Mouse (Mus musculus) neural tube, embryonic 11.5 days (tissue): Measurements from ENCODE around the gene Efcab7. TPM values are rescaled to one million over a fixed set of nuclear protein-coding genes. Genes with fewer than 3 reads are reported as not detected.

ENCODE experiments used
- ATAC-seq: fragments of 200-750 bp; cut with Nextera tagmentation; 2 replicates; pipeline ENCODE4 v1.8.0; 2017; ENCODE audit warnings: moderate number of reproducible peaks, mild to moderate bottlenecking, moderate TSS enrichment, moderate library complexity; ENCODE audit not compliant: insufficient read depth, low FRiP score, low TSS enrichment
- DNase-seq: peaks from one replicate; pipeline ENCODE4 v3.0.0-alpha.2; 2015; ENCODE audit warnings: low spot score
- H3K27ac ChIP-seq: fragments of 300-500 bp; sonication (generic); 2 replicates; pipeline ENCODE4 v1.5.1; 2014; ENCODE audit warnings: low read depth, mild to moderate bottlenecking, low read length
- H3K27me3 ChIP-seq: fragments of 300-500 bp; sonication (generic); 2 replicates; pipeline ENCODE4 v1.6.1; 2014; ENCODE audit warnings: mild to moderate bottlenecking, low read length, mixed read lengths; ENCODE audit not compliant: control insufficient read depth, insufficient read depth
- H3K36me3 ChIP-seq: fragments of 300-500 bp; sonication (generic); 2 replicates; pipeline ENCODE4 v1.6.1; 2014; ENCODE audit warnings: mild to moderate bottlenecking, low read length, moderate library complexity, mixed read lengths; ENCODE audit not compliant: control insufficient read depth, insufficient read depth
- H3K4me1 ChIP-seq: fragments of 300-500 bp; sonication (generic); 2 replicates; pipeline ENCODE4 v1.6.1; 2014; ENCODE audit warnings: low read length, mixed read lengths; ENCODE audit not compliant: control insufficient read depth, insufficient read depth
- H3K4me2 ChIP-seq: fragments of 300-500 bp; sonication (generic); 2 replicates; pipeline ENCODE4 v1.6.1; 2014; ENCODE audit warnings: low read depth, mild to moderate bottlenecking, moderate library complexity
- H3K4me3 ChIP-seq: fragments of 300-500 bp; sonication (generic); 2 replicates; pipeline ENCODE4 v1.5.1; 2014; ENCODE audit warnings: low read depth, low read length
- H3K9ac ChIP-seq: fragments of 300-500 bp; sonication (generic); 2 replicates; pipeline ENCODE4 v1.6.1; 2014; ENCODE audit warnings: mild to moderate bottlenecking, low read length
- H3K9me3 ChIP-seq: fragments of 300-500 bp; sonication (generic); 2 replicates; pipeline ENCODE4 v1.6.1; 2016; ENCODE audit warnings: low read length; ENCODE audit not compliant: control insufficient read depth
- WGBS: fragments of 180-500 bp; shearing (Covaris S2); extraction: QIAGEN DNeasy Blood & Tissue Kit; methylation state at CpG from one replicate; pipeline ENCODE4 v1.1.7; 2014; 5-methylcytosine and 5-hydroxymethylcytosine counted together
- polyA plus RNA-seq: library from polyadenylated mRNA; unstranded; fragments of >200 nt; fragmentation: Nextera tagmentation; extraction: Ambion mirVana; gene quantifications from 2 replicates; pipeline ENCODE4 v1.2.1, GENCODE M21; 2014

Gene Efcab7
- polyA plus RNA-seq, 1 experiment from 2014 or later: 23.5 TPM

- peaks cover 3% of the 10 kb centered on the region; the same call in 1 of the 2 replicates for H3K4me1 ChIP-seq
- H3K9me3 ChIP-seq: no peaks in the 10 kb centered on the region
- H3K36me3 ChIP-seq: no peaks in the 10 kb centered on the region
- no peak overlapping the region for H3K4me3 ChIP-seq
- no peak overlapping the region for H3K4me2 ChIP-seq
- no peaks in the 10 kb centered on the region for H3K27me3 ChIP-seq
- 94% methylated on average over 5 of the region's 5 CpGs for WGBS
- no peak for DNase-seq
- no peak for ATAC-seq
- no peak overlapping the region for H3K27ac ChIP-seq
- no peak overlapping the region for H3K9ac ChIP-seq
Observed at GRCm38 (mm10) chr4:99936278-99936677, 107.3 kb downstream of the Efcab7 start.

- H3K27me3 ChIP-seq: no peaks in the 10 kb centered on the region
- DNase-seq (peak; percentile 30), ATAC-seq (no peak)
- H3K4me2 ChIP-seq: no peak overlapping the region
- no peaks in the 10 kb centered on the region for H3K36me3 ChIP-seq
- no peak overlapping the region for H3K9ac ChIP-seq
- no peak overlapping the region for H3K27ac ChIP-seq
- H3K4me1 ChIP-seq: no peaks in the 10 kb centered on the region
- H3K4me3 ChIP-seq: no peak overlapping the region
- WGBS: 75% methylated on average over 16 of the region's 16 CpGs
- H3K9me3 ChIP-seq: no peaks in the 10 kb centered on the region
Observed at GRCm38 (mm10) chr4:99939711-99940505, 110.9 kb downstream of the Efcab7 start.

- Histone ChIP-seq H3K4me1 (no peaks in the 10 kb centered on the region), H3K27ac (no peak overlapping the region), H3K36me3 (no peaks in the 10 kb centered on the region), H3K4me3 (no peak overlapping the region), H3K9ac (no peak overlapping the region), H3K9me3 (no peaks in the 10 kb centered on the region), H3K27me3 (no peaks in the 10 kb centered on the region), H3K4me2 (no peak overlapping the region)
- 73% methylated on average over 10 of the region's 10 CpGs for WGBS
- ATAC-seq: no peak
- no peak for DNase-seq
Observed at GRCm38 (mm10) chr4:99941655-99942414, 112.8 kb downstream of the Efcab7 start.

GRCm38 (mm10) chr4:99944606-99945005 is 115.6 kb downstream of the Efcab7 start:
- no peak for ATAC-seq
- no peak for DNase-seq
- H3K9ac ChIP-seq: no peak overlapping the region
- no peak overlapping the region for H3K4me2 ChIP-seq
- no peak overlapping the region for H3K27ac ChIP-seq
- H3K4me3 ChIP-seq: no peak overlapping the region
- no peaks in the 10 kb centered on the region for H3K9me3 ChIP-seq
- H3K4me1 ChIP-seq: no peaks in the 10 kb centered on the region
- H3K27me3 ChIP-seq: no peaks in the 10 kb centered on the region
- H3K36me3 ChIP-seq: no peaks in the 10 kb centered on the region
- WGBS: 81% methylated on average over 2 of the region's 2 CpGs

- Histone ChIP-seq H3K9ac (no peak overlapping the region), H3K9me3 (no peaks in the 10 kb centered on the region), H3K27ac (no peak overlapping the region), H3K4me2 (no peak overlapping the region), H3K4me1 (no peaks in the 10 kb centered on the region), H3K27me3 (no peaks in the 10 kb centered on the region), H3K36me3 (no peaks in the 10 kb centered on the region), H3K4me3 (no peak overlapping the region)
- ATAC-seq (no peak), DNase-seq (no peak)
- WGBS: 94% methylated on average over 7 of the region's 7 CpGs
Observed at GRCm38 (mm10) chr4:99945011-99945410, 116.0 kb downstream of the Efcab7 start.

- WGBS: 83% methylated on average over 2 of the region's 2 CpGs
- Histone ChIP-seq H3K4me3 (no peak overlapping the region), H3K9ac (no peak overlapping the region), H3K27me3 (no peaks in the 10 kb centered on the region), H3K4me2 (no peak overlapping the region), H3K9me3 (no peaks in the 10 kb centered on the region), H3K27ac (no peak overlapping the region), H3K36me3 (no peaks in the 10 kb centered on the region), H3K4me1 (no peaks in the 10 kb centered on the region)
- ATAC-seq: no peak
- no peak for DNase-seq
Observed at GRCm38 (mm10) chr4:99946516-99946915, 117.5 kb downstream of the Efcab7 start.

- 84% methylated on average over 1 of the region's 1 CpGs for WGBS
- no peaks in the 10 kb centered on the region for H3K27me3 ChIP-seq
- H3K27ac ChIP-seq: no peak overlapping the region
- H3K4me1 ChIP-seq: no peaks in the 10 kb centered on the region
- H3K36me3 ChIP-seq: no peaks in the 10 kb centered on the region
- no peak overlapping the region for H3K9ac ChIP-seq
- DNase-seq (peak; percentile 50), ATAC-seq (no peak)
- no peak overlapping the region for H3K4me3 ChIP-seq
- H3K9me3 ChIP-seq: no peaks in the 10 kb centered on the region
- no peak overlapping the region for H3K4me2 ChIP-seq
Observed at GRCm38 (mm10) chr4:99947192-99947591, 118.2 kb downstream of the Efcab7 start.

GRCm38 (mm10) chr4:99947896-99948295 is 118.9 kb downstream of the Efcab7 start:
- no peaks in the 10 kb centered on the region for H3K36me3 ChIP-seq
- no peak overlapping the region for H3K27ac ChIP-seq
- H3K27me3 ChIP-seq: no peaks in the 10 kb centered on the region
- H3K4me2 ChIP-seq: no peak overlapping the region
- no peak overlapping the region for H3K4me3 ChIP-seq
- no peak overlapping the region for H3K9ac ChIP-seq
- WGBS: 100% methylated on average over 1 of the region's 1 CpGs
- no peaks in the 10 kb centered on the region for H3K9me3 ChIP-seq
- no peaks in the 10 kb centered on the region for H3K4me1 ChIP-seq
- no peak for DNase-seq
- ATAC-seq: no peak

- WGBS: 79% methylated on average over 2 of the region's 2 CpGs
- no peak overlapping the region for H3K4me2 ChIP-seq
Observed at GRCm38 (mm10) chr4:99953904-99954303, 124.9 kb downstream of the Efcab7 start.

More at GRCm38 (mm10) chr4:99953904-99954303, 124.9 kb downstream of the Efcab7 start:
- Histone ChIP-seq H3K9me3 (no peaks in the 10 kb centered on the region), H3K9ac (no peak overlapping the region), H3K4me1 (no peaks in the 10 kb centered on the region), H3K27ac (no peak overlapping the region), H3K4me3 (no peak overlapping the region), H3K27me3 (no peaks in the 10 kb centered on the region), H3K36me3 (no peaks in the 10 kb centered on the region)
- DNase-seq (no peak), ATAC-seq (no peak)
